Mouse (Mus musculus): Measurements from ENCODE around the gene C2cd2l.

DNA sequence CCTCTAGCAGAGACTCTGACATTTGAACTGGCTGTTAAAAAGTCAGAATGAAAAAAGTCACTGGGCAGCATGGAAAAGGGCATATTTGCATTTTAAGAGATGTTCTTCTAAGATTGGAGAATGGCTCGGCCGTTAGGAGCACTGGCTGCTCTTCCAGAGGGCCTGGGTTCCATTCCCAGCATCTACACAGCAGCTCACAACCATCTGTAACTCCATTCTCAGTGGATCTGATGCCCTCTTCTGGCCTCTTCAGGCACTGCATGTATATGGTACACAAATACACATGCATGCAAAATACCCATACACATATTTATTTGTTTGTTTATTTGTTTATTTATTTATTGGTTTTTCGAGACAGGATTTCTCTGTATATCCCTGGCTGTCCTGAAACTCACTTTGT is 51.0 kb downstream of the C2cd2l start:
- TF ChIP-seq CTCF (IDR thresholded peaks at IDR 0.05; ENCODE audit: control insufficient read depth, insufficient read depth, insufficient replicate concordance, low read depth, low read length) (peak; percentile 31; the same call in 1 of the 2 replicates), POLR2A (IDR thresholded peaks at IDR 0.05; ENCODE audit: control insufficient read depth, low read depth, low read length) (no peak)
